Mouse (Mus musculus): ENCODE measurements around the gene Klk1b21. TPM values are rescaled to one million over a fixed set of nuclear protein-coding genes. Genes with fewer than 3 reads are reported as not detected.
"Not testable (repeated sequence)": the region's sequence is repeated elsewhere in the genome, so short reads cannot be mapped to it uniquely, and the experiment has no call there.

Gene Klk1b21
- not detected in 2 replicates for polyA plus RNA-seq (2012; rRNA removed)

- DNase-seq (ENCODE audit: low read depth, low spot score), result not testable (repeated sequence)
- WGBS, result 32% methylated on average over 3 of the region's 3 CpGs
Observed at GRCm38 (mm10) chr7:44102028-44102427, at the start of gene Klk1b21. Gene Klk1b21 (plus strand): TSS chr7:44102328.

GRCm38 (mm10) chr7:44072117-44072516, 30.0 kb upstream of the Klk1b21 start:
- no peak for DNase-seq (ENCODE audit: low read depth, low spot score)
- 72% methylated on average over 2 of the region's 2 CpGs for WGBS

GRCm38 (mm10) chr7:44077703-44078102, 24.4 kb upstream of the Klk1b21 start:
- 72% methylated on average over 1 of the region's 1 CpGs for WGBS
- DNase-seq (ENCODE audit: low read depth, low spot score), result no peak

- 86% methylated on average over 1 of the region's 1 CpGs for WGBS
- DNase-seq (ENCODE audit: low read depth, low spot score), result no peak
Observed at GRCm38 (mm10) chr7:44096111-44096510, 6.0 kb upstream of the Klk1b21 start.

DNA sequence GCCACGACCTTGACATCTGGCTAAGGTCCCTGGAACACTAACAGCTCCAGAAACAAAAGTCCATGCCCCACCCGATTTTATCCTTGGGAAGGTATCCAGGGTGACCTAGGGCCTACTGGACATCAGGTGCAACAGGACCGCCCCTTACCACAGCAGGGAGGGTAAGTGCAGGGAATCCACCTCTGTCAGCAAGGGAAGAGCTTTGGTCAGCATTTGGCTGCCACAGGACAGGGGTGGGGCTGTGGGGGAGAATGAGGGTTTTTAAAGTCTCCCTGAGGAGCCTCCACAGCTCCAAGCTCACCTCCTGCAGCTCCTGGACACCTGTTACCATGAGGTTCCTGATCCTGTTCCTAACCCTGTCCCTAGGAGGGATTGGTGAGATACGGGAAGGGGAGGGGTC, 10.2 kb downstream of the Klk1b21 start, which contains the start of gene Klk1b22:
Gene Klk1b22, plus strand, starts transcription at position 301 of the 400 bp plus-strand sequence.
- DNase-seq (ENCODE audit: low read depth, low spot score), result no peak
- WGBS, result 56% methylated on average over 4 of the region's 4 CpGs

DNA sequence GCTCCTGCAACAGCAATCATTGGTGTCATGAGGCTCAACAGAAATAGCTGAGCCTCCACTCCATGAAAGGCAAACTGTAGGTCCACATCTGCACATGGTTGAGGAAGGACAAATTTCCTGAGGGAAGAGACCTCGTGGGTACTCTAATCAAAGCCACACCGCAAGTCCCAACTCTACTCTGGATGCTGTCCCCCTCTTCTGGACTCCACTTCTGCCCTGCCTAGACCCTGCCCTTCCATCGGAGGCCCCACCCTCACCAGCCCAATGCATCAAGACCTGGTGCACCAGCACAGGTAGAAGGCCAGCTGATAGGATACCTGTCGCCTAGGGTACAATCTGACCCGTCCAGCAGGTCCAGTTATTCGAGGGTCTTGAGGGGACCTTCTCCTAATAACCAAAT, 21.3 kb downstream of the Klk1b21 start:
- 93% methylated on average over 6 of the region's 6 CpGs for WGBS
- no peak for DNase-seq (ENCODE audit: low read depth, low spot score)

DNA sequence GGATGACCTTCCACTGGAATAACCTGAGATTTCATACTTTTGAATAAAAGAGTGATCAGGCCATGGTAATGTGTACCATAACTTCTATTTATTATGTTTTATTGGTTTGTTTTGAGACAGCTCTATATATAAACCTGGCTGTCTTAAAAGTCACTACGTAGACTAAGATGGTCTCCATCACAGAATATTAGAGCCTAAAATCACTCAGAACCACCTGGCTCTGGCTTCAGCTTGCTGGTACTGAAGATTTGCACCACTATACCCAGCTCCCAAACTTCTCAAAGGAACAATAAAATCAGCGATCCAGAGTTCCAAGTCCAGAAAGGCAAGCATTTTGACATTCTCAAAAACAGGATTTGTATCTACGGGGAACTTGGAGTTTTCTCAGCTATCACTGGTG, 34.3 kb downstream of the Klk1b21 start, which contains the start of gene Klk1b16:
Gene Klk1b16, plus strand, starts transcription at position 301 of the 400 bp plus-strand sequence.
- no peak for DNase-seq (ENCODE audit: low read depth, low spot score)
- 87% methylated on average over 3 of the region's 3 CpGs for WGBS

Other genes with a start within 250 kb of the Klk1b21 start
- gene Klk4, start 221.2 kb upstream of the Klk1b21 start, polyA plus RNA-seq (2012; rRNA removed), result not detected in 2 replicates
- not detected in 2 replicates for gene Klk15, start 168.6 kb upstream of the Klk1b21 start, polyA plus RNA-seq (2012; rRNA removed)
- not detected in 2 replicates for gene Klk1b8, start 151.7 kb upstream of the Klk1b21 start, polyA plus RNA-seq (2012; rRNA removed)
- not detected in 2 replicates for gene Klk1b1, start 135.6 kb upstream of the Klk1b21 start, polyA plus RNA-seq (2012; rRNA removed)
- gene Klk1b9, start 126.3 kb upstream of the Klk1b21 start, polyA plus RNA-seq (2012; rRNA removed), result not detected in 2 replicates
- not detected in 2 replicates for gene Klk1b11, start 106.5 kb upstream of the Klk1b21 start, polyA plus RNA-seq (2012; rRNA removed)
- gene Klk1b26, start 90.2 kb upstream of the Klk1b21 start, polyA plus RNA-seq (2012; rRNA removed), result not detected in 2 replicates
- 0.62 and 0.71 TPM in 2 replicates for gene Klk1b27, start 50.0 kb upstream of the Klk1b21 start, polyA plus RNA-seq (2012; rRNA removed)
- gene Klk1b22, start 10.3 kb downstream of the Klk1b21 start, polyA plus RNA-seq (2012; rRNA removed), result 2.6 and 4.9 TPM in 2 replicates
- gene Klk1b16, start 34.4 kb downstream of the Klk1b21 start, polyA plus RNA-seq (2012; rRNA removed), result not detected in 2 replicates
- 0.10 TPM in 1 of 2 replicates, not detected in the other for gene Klk1b24, start 85.9 kb downstream of the Klk1b21 start, polyA plus RNA-seq (2012; rRNA removed)
- 0.12 and 0.18 TPM in 2 replicates for gene Klk1b3, start 95.9 kb downstream of the Klk1b21 start, polyA plus RNA-seq (2012; rRNA removed)
- gene Klk1b4, start 105.1 kb downstream of the Klk1b21 start, polyA plus RNA-seq (2012; rRNA removed), result not detected in 2 replicates
- 0.06 and 0.12 TPM in 2 replicates for gene Klk1b5, start 113.6 kb downstream of the Klk1b21 start, polyA plus RNA-seq (2012; rRNA removed)
- gene Klk1, start 123.0 kb downstream of the Klk1b21 start, polyA plus RNA-seq (2012; rRNA removed), result 389 and 435 TPM in 2 replicates
- gene Gm36864, start 133.8 kb downstream of the Klk1b21 start, polyA plus RNA-seq (2012; rRNA removed), result 0.06 TPM in 1 of 2 replicates, not detected in the other
- 1.3 and 2.1 TPM in 2 replicates for gene 1700028J19Rik, start 144.4 kb downstream of the Klk1b21 start, polyA plus RNA-seq (2012; rRNA removed)
- 57.0 and 72.3 TPM in 2 replicates for gene 2410002F23Rik, start 144.4 kb downstream of the Klk1b21 start, polyA plus RNA-seq (2012; rRNA removed)
- gene Acp4, start 155.1 kb downstream of the Klk1b21 start, polyA plus RNA-seq (2012; rRNA removed), result not detected in 2 replicates
- gene Gm15517, start 159.1 kb downstream of the Klk1b21 start, polyA plus RNA-seq (2012; rRNA removed), result not detected in 2 replicates
- gene Clec11a, start 204.6 kb downstream of the Klk1b21 start, polyA plus RNA-seq (2012; rRNA removed), result 1.2 and 1.4 TPM in 2 replicates
- gene Shank1, start 207.9 kb downstream of the Klk1b21 start, polyA plus RNA-seq (2012; rRNA removed), result 0.48 TPM in 2 replicates